Mouse (Mus musculus): ENCODE data around the gene Rbfox1.

Gene Rbfox1

GRCm38 (mm10) chr16:6969986-6970385, 1084.8 kb downstream of the Rbfox1 start:
- DNase-seq = no peak

- DNase-seq = no peak
Measured at GRCm38 (mm10) chr16:6976341-6976740, 1091.2 kb downstream of the Rbfox1 start.

GRCm38 (mm10) chr16:6983947-6984346, 1098.8 kb downstream of the Rbfox1 start:
- DNase-seq = no peak

GRCm38 (mm10) chr16:6986031-6986430, 1100.9 kb downstream of the Rbfox1 start:
- peak; percentile 94 for DNase-seq

GRCm38 (mm10) chr16:6986494-6986893, 1101.3 kb downstream of the Rbfox1 start:
- DNase-seq = no peak

GRCm38 (mm10) chr16:6992251-6992650, 1107.1 kb downstream of the Rbfox1 start:
- DNase-seq = peak; percentile 95

- DNase-seq = no peak
Measured at GRCm38 (mm10) chr16:6993180-6993579, 1108.0 kb downstream of the Rbfox1 start.

- DNase-seq = no peak
Measured at GRCm38 (mm10) chr16:6997109-6997508, 1112.0 kb downstream of the Rbfox1 start.

GRCm38 (mm10) chr16:6997834-6998233, 1112.7 kb downstream of the Rbfox1 start:
- DNase-seq = no peak

GRCm38 (mm10) chr16:7004565-7004964, 1119.4 kb downstream of the Rbfox1 start:
- DNase-seq = no peak

GRCm38 (mm10) chr16:7005478-7005877, 1120.3 kb downstream of the Rbfox1 start:
- DNase-seq = no peak

- no peak for DNase-seq
Measured at GRCm38 (mm10) chr16:7017310-7017709, 1132.2 kb downstream of the Rbfox1 start.

GRCm38 (mm10) chr16:7034231-7034630, 1149.1 kb downstream of the Rbfox1 start:
- DNase-seq = peak; percentile 23

- peak; percentile 62 for DNase-seq
Measured at GRCm38 (mm10) chr16:7036566-7036965, 1151.4 kb downstream of the Rbfox1 start.

- no peak for DNase-seq
Measured at GRCm38 (mm10) chr16:7036988-7037387, 1151.8 kb downstream of the Rbfox1 start.

- peak; percentile 81 for DNase-seq
Measured at GRCm38 (mm10) chr16:7038639-7039260, 1153.6 kb downstream of the Rbfox1 start.

GRCm38 (mm10) chr16:7039404-7040367, 1154.5 kb downstream of the Rbfox1 start:
- DNase-seq = peak; percentile 91

- DNase-seq = peak; percentile 85
Measured at GRCm38 (mm10) chr16:7040691-7041090, 1155.5 kb downstream of the Rbfox1 start.

- DNase-seq = peak; percentile 81
Measured at GRCm38 (mm10) chr16:7047421-7047820, 1162.3 kb downstream of the Rbfox1 start.

GRCm38 (mm10) chr16:7049162-7049971, 1164.2 kb downstream of the Rbfox1 start:
- DNase-seq = peak; percentile 88

- DNase-seq = no peak
Measured at GRCm38 (mm10) chr16:7050945-7051344, 1165.8 kb downstream of the Rbfox1 start.

GRCm38 (mm10) chr16:7051991-7052390, 1166.8 kb downstream of the Rbfox1 start:
- peak; percentile 34 for DNase-seq

- peak; percentile 62 for DNase-seq
Measured at GRCm38 (mm10) chr16:7052408-7052807, 1167.3 kb downstream of the Rbfox1 start.
